Mouse (Mus musculus): Measurements from ENCODE around the gene Veph1.

Gene Veph1

DNA sequence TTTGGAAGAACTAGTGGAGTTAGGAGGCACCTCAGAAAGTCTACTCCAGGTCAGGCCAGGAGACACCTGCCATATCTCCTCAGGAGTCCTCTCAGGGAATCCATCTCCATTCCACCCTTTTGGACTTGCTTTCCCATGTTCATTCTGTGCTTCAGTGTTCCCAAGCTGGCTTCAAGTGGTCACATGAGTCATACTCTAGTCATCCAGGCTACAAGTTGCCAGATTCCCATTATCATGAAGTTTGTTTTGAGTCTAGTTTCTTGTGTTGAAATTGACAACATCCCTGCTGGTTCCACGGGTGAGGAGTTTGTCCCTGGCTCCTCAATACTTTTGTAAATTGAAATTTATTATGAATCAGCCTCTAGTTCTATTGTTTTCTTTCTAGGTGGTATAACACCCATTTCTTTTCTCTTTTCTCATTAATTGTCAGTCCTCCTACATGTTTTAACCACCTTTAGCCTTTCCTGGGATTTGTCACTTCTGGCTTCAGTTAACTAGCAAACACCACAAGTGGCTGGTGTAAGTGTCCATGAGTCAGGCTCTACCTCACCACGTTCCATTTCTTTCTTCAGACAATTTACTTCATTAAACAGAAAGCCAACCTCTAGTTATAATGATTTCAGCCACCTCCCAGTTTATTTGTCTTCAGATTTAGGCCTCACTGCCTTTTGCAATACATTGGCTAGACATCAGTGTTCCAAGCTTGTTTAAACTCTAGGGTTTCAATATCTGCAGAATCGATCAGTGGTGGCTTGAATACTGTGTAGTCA lies 288.8 kb downstream of the Veph1 start:
- no peak for DNase-seq

DNA sequence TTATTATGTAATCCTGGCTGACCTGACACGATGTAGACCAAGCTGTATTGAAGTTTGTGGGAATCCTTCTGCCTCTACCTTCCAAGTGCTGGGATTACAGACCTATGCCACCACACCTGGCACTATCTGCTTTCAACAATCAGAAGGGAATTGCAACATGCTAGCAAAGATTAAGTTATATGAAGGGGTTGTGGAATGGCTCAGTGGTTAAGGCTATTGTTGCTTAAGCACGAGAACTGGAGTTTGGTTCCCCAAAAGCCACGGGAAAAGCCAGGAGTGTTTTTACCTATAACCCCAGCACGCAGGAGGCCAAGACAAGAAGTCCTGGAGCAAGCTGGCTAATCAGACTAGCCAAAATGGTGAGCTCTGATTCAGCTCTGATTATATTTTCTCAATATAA lies 291.6 kb downstream of the Veph1 start:
- no peak for DNase-seq

DNA sequence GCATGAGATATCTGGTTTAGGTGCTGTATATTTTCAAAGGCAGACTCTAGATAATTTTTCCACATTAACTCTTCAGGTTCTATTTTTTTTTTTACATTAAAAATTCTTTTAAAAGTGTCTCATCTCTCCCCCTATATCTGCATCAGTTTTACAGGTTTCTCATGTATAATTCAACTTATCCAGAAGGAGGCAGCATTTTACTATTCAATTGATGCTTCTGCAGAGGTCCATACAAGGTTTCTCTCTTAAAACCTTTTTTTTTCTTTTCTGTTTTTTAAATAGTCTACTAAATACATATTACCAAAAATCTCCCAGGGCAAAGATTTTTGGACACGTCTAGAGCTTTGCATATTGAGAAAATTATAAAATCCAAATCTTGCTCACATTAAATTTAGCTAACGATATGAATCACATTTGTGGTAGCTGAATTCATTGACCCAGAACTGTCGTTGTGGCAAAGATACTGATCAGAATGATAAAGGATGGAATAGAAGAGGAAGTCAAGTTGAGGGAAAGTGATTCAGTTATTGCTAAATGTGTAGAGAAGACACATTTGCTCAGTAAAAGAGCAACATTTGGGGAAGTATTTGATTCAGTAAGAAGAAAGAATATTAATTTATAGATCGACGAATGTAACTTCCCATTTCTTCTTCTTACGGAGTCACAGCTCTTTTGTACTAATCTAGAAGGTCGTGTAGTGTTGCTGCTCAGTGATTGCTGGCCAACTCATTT lies 292.3 kb downstream of the Veph1 start:
- DNase-seq, result no peak
